Mouse (Mus musculus): ENCODE measurements at regions not wholly inside any gene's neighbourhood (a gene's known extent, or its start where the extent isn't known, plus 50 kb on each side); places are given as distances from the start of the nearest gene placed in this dataset.
A peak's percentile ranks its signal among the peaks of the same experiment; 100 is the strongest.

DNA sequence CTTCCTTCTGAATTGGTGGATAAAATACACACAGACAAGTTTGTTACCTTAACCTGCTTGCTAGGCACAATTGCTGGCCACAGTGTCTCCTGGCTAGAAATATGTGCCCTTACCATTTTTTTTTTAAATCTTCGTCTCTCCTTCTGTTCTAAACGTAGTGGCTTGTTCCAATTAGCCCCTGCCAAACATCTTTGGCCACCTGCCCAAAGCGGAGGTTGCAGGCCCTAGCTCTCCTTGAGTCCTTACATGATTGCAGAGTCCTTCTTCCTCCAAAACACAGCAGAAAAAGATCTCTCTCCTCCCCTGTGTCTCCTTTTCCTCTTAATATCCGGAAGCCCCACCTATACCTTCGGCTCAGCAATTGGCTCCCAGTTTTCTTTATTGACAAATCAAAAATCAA, 986.8 kb downstream of the Robo2 start:
- no peak overlapping the region for H3K27ac ChIP-seq (ENCODE audit: low read depth, low read length)
- no peak overlapping the region for H3K4me3 ChIP-seq (ENCODE audit: low read depth, low read length)
- H3K4me1 ChIP-seq (replicated peaks; ENCODE audit: control insufficient read depth, insufficient read depth, low read length), result no peaks in the 10 kb centered on the region
- no peak overlapping the region for H3K4me2 ChIP-seq (replicated peaks; ENCODE audit: low read depth, low read length)
- no peaks in the 10 kb centered on the region for H3K27me3 ChIP-seq (ENCODE audit: control insufficient read depth, insufficient read depth, low read length)
- no peaks in the 10 kb centered on the region for H3K9me3 ChIP-seq (ENCODE audit: control insufficient read depth, low read length)
- H3K36me3 ChIP-seq (ENCODE audit: control insufficient read depth, insufficient read depth, low read length), result no peaks in the 10 kb centered on the region
- DNase-seq (ENCODE audit: low spot score) (no peak), ATAC-seq (ENCODE audit: low FRiP score) (no peak)
- 91% methylated on average over 5 of the region's 5 CpGs for WGBS
- H3K9ac ChIP-seq (ENCODE audit: low read depth, low read length), result no peak overlapping the region

DNA sequence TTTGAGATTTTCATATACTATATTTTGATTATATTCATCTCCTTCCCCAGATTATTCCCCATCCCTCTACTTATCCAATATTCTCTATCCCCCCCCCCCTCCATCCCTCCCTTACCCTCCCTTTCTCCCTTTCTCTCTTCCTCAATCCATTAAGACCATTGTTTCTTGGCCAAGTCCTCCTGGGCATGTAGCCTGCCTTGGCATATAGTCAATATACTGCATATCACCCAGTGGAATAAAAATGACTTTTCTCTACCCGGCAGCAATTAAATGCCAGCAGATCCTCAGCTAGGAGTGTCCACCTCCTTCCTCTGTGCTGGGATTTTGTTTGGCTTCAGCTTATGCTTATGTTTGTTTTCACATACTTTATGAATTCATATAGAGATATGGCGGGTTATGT, 987.3 kb downstream of the Robo2 start:
- no peak overlapping the region for H3K4me3 ChIP-seq (ENCODE audit: low read depth, low read length)
- no peak overlapping the region for H3K27ac ChIP-seq (ENCODE audit: low read depth, low read length)
- DNase-seq (ENCODE audit: low spot score), result no peak
- no peaks in the 10 kb centered on the region for H3K27me3 ChIP-seq (ENCODE audit: control insufficient read depth, insufficient read depth, low read length)
- no peak overlapping the region for H3K4me2 ChIP-seq (replicated peaks; ENCODE audit: low read depth, low read length)
- no peaks in the 10 kb centered on the region for H3K9me3 ChIP-seq (ENCODE audit: control insufficient read depth, low read length)
- no peak overlapping the region for H3K9ac ChIP-seq (ENCODE audit: low read depth, low read length)
- no peaks in the 10 kb centered on the region for H3K36me3 ChIP-seq (ENCODE audit: control insufficient read depth, insufficient read depth, low read length)
- WGBS, result 96% methylated on average over 2 of the region's 2 CpGs
- H3K4me1 ChIP-seq (replicated peaks; ENCODE audit: control insufficient read depth, insufficient read depth, low read length), result no peaks in the 10 kb centered on the region
- no peak for ATAC-seq (ENCODE audit: low FRiP score)

DNA sequence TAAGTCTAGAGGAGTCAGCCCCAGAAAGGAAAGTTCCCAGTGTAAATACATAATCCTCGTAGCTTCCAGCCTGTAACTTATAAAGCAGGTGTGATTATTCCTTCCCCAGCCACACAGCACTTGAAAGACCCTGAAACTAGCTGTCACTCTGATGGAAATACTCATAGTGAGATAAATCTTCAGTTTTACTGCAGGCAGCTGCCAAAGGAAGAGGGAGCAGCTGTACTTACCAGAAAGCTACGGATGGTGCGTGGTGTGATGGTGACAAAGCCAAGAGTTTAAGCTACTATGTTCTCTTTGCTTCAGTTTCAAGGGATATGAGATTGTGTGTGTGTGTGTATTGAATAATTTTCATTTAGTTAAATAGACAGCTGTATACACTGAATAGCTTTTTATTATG, 1007.1 kb downstream of the Robo2 start:
- no peak for DNase-seq (ENCODE audit: low spot score)
- ATAC-seq (ENCODE audit: low FRiP score), result no peak
- H3K27ac ChIP-seq (ENCODE audit: low read depth, low read length), result no peak overlapping the region

DNA sequence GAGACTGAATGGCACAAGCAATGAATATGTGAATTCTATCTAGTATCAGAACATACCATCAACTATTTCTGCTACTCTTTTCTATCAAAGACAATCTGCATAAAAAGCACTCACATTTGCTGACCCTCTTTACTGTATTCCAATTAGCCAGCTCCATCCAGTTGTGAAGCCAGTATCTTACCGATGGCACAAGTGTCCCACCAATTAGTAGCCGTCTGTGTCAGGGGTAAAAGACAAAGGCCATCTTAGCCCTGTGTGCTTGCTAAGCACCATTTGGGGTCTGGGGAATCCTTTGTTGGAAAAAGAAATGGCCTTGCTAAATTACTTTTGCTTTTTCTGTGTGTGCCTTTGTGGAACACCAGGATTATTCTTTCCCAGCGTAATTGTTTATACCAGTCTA, 1007.5 kb downstream of the Robo2 start:
- ATAC-seq (ENCODE audit: low FRiP score), result no peak
- 80% methylated on average over 3 of the region's 3 CpGs for WGBS

More for the DNA sequence above, 1007.1 kb downstream of the Robo2 start:
- 77% methylated on average over 3 of the region's 3 CpGs for WGBS
- Histone ChIP-seq H3K36me3 (ENCODE audit: control insufficient read depth, insufficient read depth, low read length) (no peaks in the 10 kb centered on the region), H3K27me3 (ENCODE audit: control insufficient read depth, insufficient read depth, low read length) (no peaks in the 10 kb centered on the region), H3K4me3 (ENCODE audit: low read depth, low read length) (no peak overlapping the region), H3K4me1 (replicated peaks; ENCODE audit: control insufficient read depth, insufficient read depth, low read length) (no peaks in the 10 kb centered on the region), H3K9me3 (ENCODE audit: control insufficient read depth, low read length) (no peaks in the 10 kb centered on the region), H3K9ac (ENCODE audit: low read depth, low read length) (no peak overlapping the region), H3K4me2 (replicated peaks; ENCODE audit: low read depth, low read length) (no peak overlapping the region)

DNA sequence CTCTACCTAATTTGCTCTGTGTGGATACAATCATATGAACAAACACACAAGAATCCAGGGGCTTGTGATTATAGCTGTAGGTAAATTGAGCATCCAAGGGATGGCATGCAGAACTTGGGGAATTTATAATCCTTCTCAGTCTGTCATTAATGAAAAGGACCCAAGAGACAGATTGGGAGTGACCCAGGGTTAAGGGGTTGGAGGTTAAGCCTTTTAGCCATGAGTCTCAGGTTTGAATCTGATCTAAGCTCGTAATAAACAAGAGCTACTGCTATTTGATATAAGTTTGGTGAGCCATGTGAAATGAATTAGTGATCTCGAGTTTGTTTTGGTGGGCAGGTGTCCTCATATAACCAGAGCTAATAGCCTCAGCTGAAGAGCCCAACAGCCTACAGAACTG, 1032.6 kb downstream of the Robo2 start:
- no peaks in the 10 kb centered on the region for H3K36me3 ChIP-seq (ENCODE audit: control insufficient read depth, insufficient read depth, low read length)
- no peak overlapping the region for H3K27ac ChIP-seq (ENCODE audit: low read depth, low read length)
- no peak overlapping the region for H3K4me2 ChIP-seq (replicated peaks; ENCODE audit: low read depth, low read length)
- no peaks in the 10 kb centered on the region for H3K27me3 ChIP-seq (ENCODE audit: control insufficient read depth, insufficient read depth, low read length)
- H3K4me1 ChIP-seq (replicated peaks; ENCODE audit: control insufficient read depth, insufficient read depth, low read length), result no peaks in the 10 kb centered on the region
- ATAC-seq (ENCODE audit: low FRiP score), result no peak
- no peaks in the 10 kb centered on the region for H3K9me3 ChIP-seq (ENCODE audit: control insufficient read depth, low read length)
- no peak overlapping the region for H3K4me3 ChIP-seq (ENCODE audit: low read depth, low read length)
- DNase-seq (ENCODE audit: low spot score), result no peak
- H3K9ac ChIP-seq (ENCODE audit: low read depth, low read length), result no peak overlapping the region
- 58% methylated on average over 2 of the region's 2 CpGs for WGBS

More for the DNA sequence above, 1007.5 kb downstream of the Robo2 start:
- Histone ChIP-seq H3K4me3 (ENCODE audit: low read depth, low read length) (no peak overlapping the region), H3K27me3 (ENCODE audit: control insufficient read depth, insufficient read depth, low read length) (no peaks in the 10 kb centered on the region), H3K4me2 (replicated peaks; ENCODE audit: low read depth, low read length) (no peak overlapping the region), H3K9ac (ENCODE audit: low read depth, low read length) (no peak overlapping the region), H3K4me1 (replicated peaks; ENCODE audit: control insufficient read depth, insufficient read depth, low read length) (no peaks in the 10 kb centered on the region), H3K36me3 (ENCODE audit: control insufficient read depth, insufficient read depth, low read length) (no peaks in the 10 kb centered on the region), H3K9me3 (ENCODE audit: control insufficient read depth, low read length) (no peaks in the 10 kb centered on the region), H3K27ac (ENCODE audit: low read depth, low read length) (no peak overlapping the region)
- DNase-seq (ENCODE audit: low spot score), result no peak

DNA sequence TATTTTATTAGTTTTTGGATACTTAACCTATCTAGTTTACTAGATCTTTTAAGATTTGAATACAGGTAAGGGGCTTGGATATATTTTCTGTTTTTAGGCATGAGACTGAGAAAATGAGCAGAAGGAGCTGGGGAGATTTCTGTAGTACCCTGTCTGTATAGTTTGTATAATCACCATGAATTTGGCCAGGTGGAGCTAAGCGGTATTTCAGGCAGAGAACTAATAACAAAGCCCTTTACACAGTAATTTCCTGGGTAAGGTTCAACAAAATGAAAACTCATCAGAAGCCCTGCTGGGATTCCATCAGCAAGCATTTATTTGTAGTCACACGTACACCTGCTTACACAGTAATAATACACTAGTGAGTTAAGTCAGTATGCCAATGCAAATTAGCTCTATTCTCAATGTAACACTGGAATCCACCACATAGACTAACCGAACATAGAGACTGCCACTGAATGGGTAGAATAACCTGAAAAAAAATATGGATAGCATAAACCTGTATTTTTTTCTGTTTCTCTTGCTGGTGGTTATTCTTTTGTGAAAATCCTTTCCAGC, 1036.9 kb downstream of the Robo2 start:
- no peaks in the 10 kb centered on the region for H3K36me3 ChIP-seq (ENCODE audit: control insufficient read depth, insufficient read depth, low read length)

DNA sequence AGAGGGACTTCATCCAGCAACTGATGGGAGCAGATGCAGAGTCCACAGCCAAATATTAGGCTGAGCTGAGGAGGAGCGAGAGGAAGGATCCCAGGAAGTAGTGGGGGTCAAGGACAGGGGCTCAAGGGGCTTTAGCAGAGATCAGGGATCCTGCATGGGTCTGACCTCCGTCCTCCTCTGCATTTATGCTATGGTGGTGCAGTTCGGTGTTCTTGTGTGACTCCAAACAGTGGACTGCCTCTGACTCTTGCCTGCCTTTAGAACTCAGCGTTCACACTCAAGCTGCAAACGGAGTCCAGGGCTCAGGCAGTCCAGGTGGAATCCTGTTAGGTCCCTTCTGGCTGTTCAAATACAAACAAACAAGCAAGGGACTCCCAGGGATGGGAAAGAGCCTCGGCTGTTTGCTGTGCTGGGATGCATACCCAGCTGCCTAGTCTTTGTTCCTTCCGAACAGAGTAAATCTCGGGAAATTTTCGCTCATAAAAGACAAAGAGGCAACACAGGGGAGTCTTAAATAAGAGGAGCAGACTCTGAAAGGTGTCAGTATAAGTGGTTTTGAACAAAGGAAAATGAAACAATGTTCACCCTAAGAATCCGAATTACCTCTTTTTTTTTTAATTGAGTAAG, 1042.9 kb downstream of the Robo2 start:
- ATAC-seq (ENCODE audit: low FRiP score), result peak; percentile 30; the same call in 1 of the 2 replicates
- Histone ChIP-seq H3K4me2 (replicated peaks; ENCODE audit: low read depth, low read length) (no peak overlapping the region), H3K36me3 (ENCODE audit: control insufficient read depth, insufficient read depth, low read length) (no peaks in the 10 kb centered on the region), H3K4me3 (ENCODE audit: low read depth, low read length) (no peak overlapping the region), H3K9me3 (ENCODE audit: control insufficient read depth, low read length) (no peaks in the 10 kb centered on the region), H3K9ac (ENCODE audit: low read depth, low read length) (no peak overlapping the region), H3K27me3 (ENCODE audit: control insufficient read depth, insufficient read depth, low read length) (no peaks in the 10 kb centered on the region), H3K4me1 (replicated peaks; ENCODE audit: control insufficient read depth, insufficient read depth, low read length) (no peaks in the 10 kb centered on the region), H3K27ac (ENCODE audit: low read depth, low read length) (no peak overlapping the region)
- 46% methylated on average over 10 of the region's 10 CpGs for WGBS
- DNase-seq (ENCODE audit: low spot score), result peak; percentile 34

More for the DNA sequence above, 1036.9 kb downstream of the Robo2 start:
- Histone ChIP-seq H3K4me1 (replicated peaks; ENCODE audit: control insufficient read depth, insufficient read depth, low read length) (no peaks in the 10 kb centered on the region), H3K27me3 (ENCODE audit: control insufficient read depth, insufficient read depth, low read length) (no peaks in the 10 kb centered on the region), H3K4me2 (replicated peaks; ENCODE audit: low read depth, low read length) (no peak overlapping the region), H3K4me3 (ENCODE audit: low read depth, low read length) (no peak overlapping the region), H3K27ac (ENCODE audit: low read depth, low read length) (no peak overlapping the region), H3K9me3 (ENCODE audit: control insufficient read depth, low read length) (no peaks in the 10 kb centered on the region), H3K9ac (ENCODE audit: low read depth, low read length) (no peak overlapping the region)
- WGBS, result 80% methylated on average over 3 of the region's 3 CpGs
- no peak for DNase-seq (ENCODE audit: low spot score)
- ATAC-seq (ENCODE audit: low FRiP score), result no peak

DNA sequence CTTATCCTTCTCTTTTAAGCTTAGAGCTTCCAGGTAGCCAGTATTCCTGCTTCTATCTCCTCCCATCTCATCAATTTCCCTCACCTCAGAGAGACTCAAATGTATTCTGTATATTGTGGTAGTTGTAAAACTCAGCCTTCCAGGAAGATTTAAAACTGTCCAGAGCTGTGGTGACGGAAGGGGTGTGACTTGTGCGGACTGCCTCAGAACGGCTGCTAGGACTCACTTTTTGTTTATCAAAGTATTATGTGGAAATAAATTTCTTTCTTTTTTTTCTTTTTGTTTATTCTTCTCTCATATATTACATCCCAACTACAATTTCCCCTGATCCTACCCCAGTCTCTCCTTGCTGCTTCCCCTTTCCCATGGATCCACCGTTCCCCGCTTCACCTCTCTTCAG, 1043.7 kb downstream of the Robo2 start:
- WGBS, result 89% methylated on average over 5 of the region's 5 CpGs
- no peak overlapping the region for H3K9ac ChIP-seq (ENCODE audit: low read depth, low read length)
- no peaks in the 10 kb centered on the region for H3K36me3 ChIP-seq (ENCODE audit: control insufficient read depth, insufficient read depth, low read length)
- DNase-seq (ENCODE audit: low spot score), result no peak
- ATAC-seq (ENCODE audit: low FRiP score), result no peak
- no peak overlapping the region for H3K4me2 ChIP-seq (replicated peaks; ENCODE audit: low read depth, low read length)
- no peaks in the 10 kb centered on the region for H3K4me1 ChIP-seq (replicated peaks; ENCODE audit: control insufficient read depth, insufficient read depth, low read length)
- no peak overlapping the region for H3K27ac ChIP-seq (ENCODE audit: low read depth, low read length)
- no peak overlapping the region for H3K4me3 ChIP-seq (ENCODE audit: low read depth, low read length)
- H3K9me3 ChIP-seq (ENCODE audit: control insufficient read depth, low read length), result no peaks in the 10 kb centered on the region
- H3K27me3 ChIP-seq (ENCODE audit: control insufficient read depth, insufficient read depth, low read length), result no peaks in the 10 kb centered on the region

DNA sequence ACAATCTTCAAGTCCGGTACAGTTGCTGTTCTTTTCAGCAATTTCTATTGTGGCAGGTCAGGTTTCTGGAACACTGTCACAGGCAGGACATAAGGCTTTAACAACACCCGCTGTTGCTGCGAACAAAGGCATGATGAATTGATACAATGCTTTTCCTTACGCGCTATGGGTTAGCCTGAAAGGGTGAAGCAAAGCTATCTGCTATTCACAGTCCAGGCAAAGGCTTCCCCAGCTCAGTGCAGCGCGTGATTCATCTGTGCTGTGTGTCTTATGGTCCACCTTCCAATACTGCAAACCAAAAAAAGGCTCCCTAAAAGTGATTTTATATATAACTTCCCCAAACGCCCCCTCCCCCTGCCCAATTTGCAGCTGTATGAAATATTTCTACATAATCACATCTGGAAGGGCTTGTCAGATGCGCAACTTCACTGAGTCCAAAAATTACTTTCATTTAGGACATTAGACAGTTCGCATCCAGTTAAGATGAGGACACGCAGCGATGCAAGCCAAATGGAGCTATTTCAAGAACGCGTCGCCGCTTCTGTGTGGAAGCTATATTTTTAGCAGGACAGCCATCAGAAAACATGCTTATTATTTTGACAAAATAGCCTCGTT, 1044.3 kb downstream of the Robo2 start:
- peak; percentile 15 for DNase-seq (ENCODE audit: low spot score)
- no peaks in the 10 kb centered on the region for H3K27me3 ChIP-seq (ENCODE audit: control insufficient read depth, insufficient read depth, low read length)
- H3K4me1 ChIP-seq (replicated peaks; ENCODE audit: control insufficient read depth, insufficient read depth, low read length), result no peaks in the 10 kb centered on the region
- no peak overlapping the region for H3K4me3 ChIP-seq (ENCODE audit: low read depth, low read length)
- 65% methylated on average over 17 of the region's 17 CpGs for WGBS
- no peaks in the 10 kb centered on the region for H3K36me3 ChIP-seq (ENCODE audit: control insufficient read depth, insufficient read depth, low read length)
- H3K4me2 ChIP-seq (replicated peaks; ENCODE audit: low read depth, low read length), result no peak overlapping the region
- ATAC-seq (ENCODE audit: low FRiP score), result no peak
- H3K9me3 ChIP-seq (ENCODE audit: control insufficient read depth, low read length), result no peaks in the 10 kb centered on the region
- H3K27ac ChIP-seq (ENCODE audit: low read depth, low read length), result no peak overlapping the region
- H3K9ac ChIP-seq (ENCODE audit: low read depth, low read length), result no peak overlapping the region
